Mouse (Mus musculus) lung, postnatal 25 days (tissue): ENCODE data around the gene Hist2h2bb.
A peak's percentile ranks its signal among the peaks of the same experiment; 100 is the strongest.
"Not testable (repeated sequence)": the region's sequence is repeated elsewhere in the genome, so short reads cannot be mapped to it uniquely, and the experiment has no call there.

Experiments used
- DNase-seq: peaks from one replicate; pipeline ENCODE4 v3.0.0; 2022; ENCODE audit warnings: low spot score

The Hist2h2bb gene

GRCm38 (mm10) chr3:96239949-96240798, 29.4 kb upstream of the Hist2h2bb start, which contains the start of gene Hist2h2aa2:
Hist2h2aa2 (minus strand) TSS chr3:96240276.
- peak; percentile 97 for DNase-seq

- DNase-seq: no peak
Observed at GRCm38 (mm10) chr3:96240799-96241197, 28.8 kb upstream of the Hist2h2bb start.

GRCm38 (mm10) chr3:96243921-96244572, 25.5 kb upstream of the Hist2h2bb start:
- DNase-seq: no peak

GRCm38 (mm10) chr3:96245003-96245886, 24.3 kb upstream of the Hist2h2bb start, which contains the start of gene Hist2h2aa1:
Hist2h2aa1 (plus strand) TSS chr3:96245497.
- peak; percentile 88 for DNase-seq

GRCm38 (mm10) chr3:96246018-96246417, 23.5 kb upstream of the Hist2h2bb start:
- not testable (repeated sequence) for DNase-seq

GRCm38 (mm10) chr3:96246427-96246856, 23.1 kb upstream of the Hist2h2bb start, which contains the start of gene Hist2h3c1:
Hist2h3c1 (plus strand) TSS chr3:96246685.
- DNase-seq: not testable (repeated sequence)

GRCm38 (mm10) chr3:96247356-96248140, 22.0 kb upstream of the Hist2h2bb start:
- DNase-seq: no peak

- no peak for DNase-seq
Observed at GRCm38 (mm10) chr3:96248141-96249033, 21.2 kb upstream of the Hist2h2bb start.

GRCm38 (mm10) chr3:96249034-96249345, 20.6 kb upstream of the Hist2h2bb start:
- no peak for DNase-seq

GRCm38 (mm10) chr3:96250890-96251289, 18.7 kb upstream of the Hist2h2bb start:
- no peak for DNase-seq

- DNase-seq: no peak
Observed at GRCm38 (mm10) chr3:96251787-96252186, 17.8 kb upstream of the Hist2h2bb start.

- DNase-seq: no peak
Observed at GRCm38 (mm10) chr3:96254683-96255355, 14.7 kb upstream of the Hist2h2bb start.

GRCm38 (mm10) chr3:96255926-96256593, 13.5 kb upstream of the Hist2h2bb start:
- no peak for DNase-seq

GRCm38 (mm10) chr3:96257190-96257589, 12.4 kb upstream of the Hist2h2bb start:
- DNase-seq: peak; percentile 44

GRCm38 (mm10) chr3:96260220-96260619, 9.3 kb upstream of the Hist2h2bb start:
- no peak for DNase-seq

GRCm38 (mm10) chr3:96261623-96262022, 7.9 kb upstream of the Hist2h2bb start:
- no peak for DNase-seq

GRCm38 (mm10) chr3:96262216-96262875, 7.2 kb upstream of the Hist2h2bb start:
- peak; percentile 94 for DNase-seq

GRCm38 (mm10) chr3:96262979-96263550, 6.5 kb upstream of the Hist2h2bb start, which contains the start of gene Hist2h4:
Hist2h4 (minus strand) TSS chr3:96263311.
- peak; percentile 98 for DNase-seq
